Mouse (Mus musculus): Measurements from ENCODE around the gene Plcg2.

- TF ChIP-seq CTCF (IDR thresholded peaks at IDR 0.05) = no peak
- no peak for TF ChIP-seq EP300 (IDR thresholded peaks at IDR 0.05)
These were observed 180.6 kb downstream of the Plcg2 start for GRCm38 (mm10) chr8:117678650-117679049.

Measured in lung, postnatal 0 days (tissue).